Mouse (Mus musculus) bone marrow macrophage, adult 2 months (primary cell): Measurements from ENCODE around the gene 4933428G20Rik.

Source experiments
- CTCF ChIP-seq: IDR thresholded peaks from 2 replicates; pipeline ENCODE4 v1.5.1; 2012; ENCODE audit warnings: low read depth, mild to moderate bottlenecking, low read length, moderate library complexity
- POLR2A ChIP-seq: IDR thresholded peaks from 2 replicates; pipeline ENCODE4 v1.6.1; 2012; ENCODE audit warnings: mild to moderate bottlenecking, low read depth, low read length, borderline replicate concordance

- TF ChIP-seq POLR2A (no peak), CTCF (no peak)
Measured at GRCm38 (mm10) chr11:97540604-97541003, 40.5 kb upstream of the 4933428G20Rik start.
